Mouse (Mus musculus) lung, postnatal 0 days (tissue): ENCODE data around the gene Atp2a2.

Experiments used
- CTCF ChIP-seq: IDR thresholded peaks from 2 replicates; pipeline ENCODE4 v1.5.1; 2016; ENCODE audit warnings: antibody characterized with exemption, mild to moderate bottlenecking
- EP300 ChIP-seq: IDR thresholded peaks from 2 replicates; pipeline ENCODE4 v1.6.1; 2016; ENCODE audit warnings: antibody characterized with exemption, mild to moderate bottlenecking, control low read depth

DNA sequence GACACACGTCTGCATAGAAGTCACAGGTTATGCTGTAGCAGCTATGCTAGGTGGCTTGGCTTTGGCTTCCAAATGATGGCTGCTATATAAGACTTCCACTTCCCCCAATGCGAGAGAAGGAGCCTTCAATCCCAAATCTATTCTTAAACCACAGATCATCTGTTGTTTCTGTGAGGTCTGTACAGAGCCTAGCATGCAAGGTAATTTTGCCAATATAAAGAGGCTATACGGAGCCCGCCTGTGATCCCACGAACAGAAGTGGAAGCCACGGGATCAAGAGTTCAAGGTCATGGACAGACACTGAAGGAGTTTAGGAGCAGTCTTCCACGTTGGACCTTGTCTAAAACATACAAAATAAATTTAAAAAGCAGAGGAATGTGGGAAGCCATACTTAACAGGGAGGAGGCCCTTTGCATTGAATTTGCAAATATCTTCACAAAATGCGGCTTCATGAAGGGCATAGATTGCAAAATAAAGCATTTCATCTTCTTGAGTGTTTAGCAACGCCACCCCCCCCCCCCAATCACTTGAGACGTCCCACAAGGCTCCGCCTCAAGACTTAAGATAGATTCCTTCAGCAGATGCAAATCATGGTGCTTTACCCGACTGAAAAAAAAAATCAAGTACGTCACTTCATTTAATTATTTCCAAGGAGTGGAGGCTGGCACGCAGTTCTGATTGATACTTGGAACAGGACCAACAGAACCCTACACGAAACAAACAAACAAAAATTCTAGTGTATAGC lies 1.2 kb upstream of the Atp2a2 start:
- TF ChIP-seq CTCF = no peak
- TF ChIP-seq EP300 = no peak
